Mouse (Mus musculus): Measurements from ENCODE around the gene Cdk2ap2.

- no peak for TF ChIP-seq HCFC1 (IDR thresholded peaks at IDR 0.05; ENCODE audit: borderline replicate concordance, insufficient read depth, low read length)
- TF ChIP-seq ZC3H11A (IDR thresholded peaks at IDR 0.05; ENCODE audit: borderline replicate concordance, low read depth, low read length) = no peak
- no peak for TF ChIP-seq MAFK (IDR thresholded peaks at IDR 0.05; ENCODE audit: insufficient read depth, low read depth, low read length)
These were observed 50.0 kb downstream of the Cdk2ap2 start for GRCm38 (mm10) chr19:4147022-4147405.

Data from ES-E14 (cell line).